Mouse (Mus musculus) layer of hippocampus, postnatal 25 days (tissue): ENCODE data around the gene Armc9. TPM values are rescaled to one million over a fixed set of nuclear protein-coding genes. Genes with fewer than 3 reads are reported as not detected.

ENCODE experiments used
- DNase-seq, 2 experiments: peaks; one replicate each; pipeline ENCODE4 v3.0.0; 2022; ENCODE audit warnings: mixed read lengths in 2 of 2, low spot score in 1 of 2; ENCODE audit errors: extremely low spot score in 1 of 2
- total RNA-seq, 2 experiments: library from RNA; stranded (reverse); gene quantifications; 2 replicates each; pipeline ENCODE4 v1.2.3; 2021

The Armc9 gene
- total RNA-seq, 2 experiments from 2014 or later: 36.6 to 39.5 TPM

DNA sequence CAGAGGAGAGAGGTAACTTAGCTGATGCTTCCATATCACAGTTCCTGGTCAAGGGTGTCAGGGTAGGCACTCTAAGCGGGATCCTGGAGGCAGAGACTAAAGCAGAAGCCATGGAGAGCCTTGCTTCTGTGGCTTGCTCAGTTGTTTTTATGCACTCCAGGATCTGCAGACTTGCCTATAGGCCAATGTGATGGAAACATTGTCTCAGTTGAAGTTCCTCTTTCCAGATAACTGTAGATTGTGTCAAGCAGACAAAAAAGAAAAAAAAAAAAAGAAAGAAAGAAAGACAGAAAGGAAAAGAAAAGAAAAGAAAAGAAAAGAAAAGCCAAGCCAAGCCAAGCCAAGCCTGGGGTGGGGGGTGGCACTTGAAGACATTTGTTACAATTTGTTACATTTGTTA is 60.7 kb downstream of the Armc9 start:
- DNase-seq: no peak

DNA sequence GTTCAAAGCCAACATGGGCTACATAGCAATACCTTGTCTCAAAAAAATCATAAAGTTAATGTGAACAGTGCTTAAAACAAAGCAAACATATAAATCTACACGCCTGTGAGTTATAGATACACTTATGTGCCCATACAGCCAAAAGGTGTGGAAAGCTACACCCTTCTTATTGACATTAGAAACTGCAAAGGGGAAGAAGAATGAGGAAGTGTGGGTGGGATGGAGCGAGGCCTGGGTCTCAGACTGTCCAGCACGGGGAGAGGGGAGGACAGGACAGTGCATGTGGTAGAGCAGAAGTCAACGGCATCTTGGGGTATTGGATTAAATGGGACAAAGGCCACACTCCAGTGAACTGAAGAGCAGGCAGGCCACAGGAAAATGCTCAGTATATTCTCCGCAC is 61.8 kb downstream of the Armc9 start:
- no peak for DNase-seq

DNA sequence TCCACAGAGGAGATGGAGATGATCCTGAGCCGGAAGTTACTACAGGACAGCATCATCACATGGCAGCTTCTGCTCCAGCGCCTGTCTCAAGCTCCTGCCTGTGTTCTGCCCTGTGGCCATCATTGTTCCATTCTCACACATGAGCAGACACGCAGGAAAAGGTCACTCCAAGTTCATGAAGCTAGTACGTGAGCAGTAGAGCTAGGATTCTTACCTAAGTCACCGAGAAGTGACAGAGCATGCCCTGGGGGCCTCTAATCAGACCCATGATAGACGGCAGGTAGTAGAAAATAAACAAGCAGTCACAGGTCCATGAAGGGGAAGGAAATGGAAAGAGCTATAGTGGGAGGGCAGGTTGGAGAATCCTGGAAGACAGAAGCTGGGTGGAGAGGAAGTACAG is 63.4 kb downstream of the Armc9 start:
- no peak for DNase-seq

DNA sequence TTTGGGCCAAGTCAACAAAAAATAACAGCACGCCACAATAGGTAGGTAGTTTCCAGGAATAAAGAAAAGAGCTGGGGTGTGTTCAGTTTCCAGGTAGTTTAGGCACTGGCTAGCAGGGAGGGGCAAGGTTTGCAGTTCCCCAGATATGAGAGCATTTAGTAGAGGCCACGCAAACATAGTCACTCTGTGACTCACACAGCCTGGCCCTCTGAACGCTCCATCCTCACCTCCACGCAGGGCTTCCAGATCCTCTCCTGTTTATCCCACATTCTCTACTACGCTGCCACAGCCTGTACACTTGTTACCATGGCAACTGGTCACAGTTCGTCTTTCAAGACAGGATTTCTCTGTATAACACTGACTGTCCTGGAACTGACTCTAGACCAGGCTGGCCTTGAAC is 70.6 kb downstream of the Armc9 start:
- DNase-seq: no peak

DNA sequence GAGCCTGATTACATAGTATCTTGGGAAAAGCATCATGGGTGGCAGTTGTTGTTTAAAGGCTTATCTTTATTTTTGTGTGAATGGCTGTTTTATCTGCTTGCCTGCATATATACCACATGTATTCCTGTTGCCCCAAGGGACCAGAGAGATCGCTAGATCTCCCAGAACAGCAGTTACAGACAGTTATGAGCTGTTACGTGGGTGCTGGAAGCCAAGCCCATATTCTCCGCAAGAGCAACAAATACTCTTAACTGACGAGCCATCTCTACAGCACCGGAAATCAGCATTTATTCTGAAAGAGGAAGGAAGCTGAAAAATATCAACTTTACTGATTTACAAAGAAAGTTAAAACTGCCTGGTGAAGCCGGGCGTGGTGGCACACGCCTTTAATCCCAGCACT is 74.1 kb downstream of the Armc9 start:
- no peak for DNase-seq

DNA sequence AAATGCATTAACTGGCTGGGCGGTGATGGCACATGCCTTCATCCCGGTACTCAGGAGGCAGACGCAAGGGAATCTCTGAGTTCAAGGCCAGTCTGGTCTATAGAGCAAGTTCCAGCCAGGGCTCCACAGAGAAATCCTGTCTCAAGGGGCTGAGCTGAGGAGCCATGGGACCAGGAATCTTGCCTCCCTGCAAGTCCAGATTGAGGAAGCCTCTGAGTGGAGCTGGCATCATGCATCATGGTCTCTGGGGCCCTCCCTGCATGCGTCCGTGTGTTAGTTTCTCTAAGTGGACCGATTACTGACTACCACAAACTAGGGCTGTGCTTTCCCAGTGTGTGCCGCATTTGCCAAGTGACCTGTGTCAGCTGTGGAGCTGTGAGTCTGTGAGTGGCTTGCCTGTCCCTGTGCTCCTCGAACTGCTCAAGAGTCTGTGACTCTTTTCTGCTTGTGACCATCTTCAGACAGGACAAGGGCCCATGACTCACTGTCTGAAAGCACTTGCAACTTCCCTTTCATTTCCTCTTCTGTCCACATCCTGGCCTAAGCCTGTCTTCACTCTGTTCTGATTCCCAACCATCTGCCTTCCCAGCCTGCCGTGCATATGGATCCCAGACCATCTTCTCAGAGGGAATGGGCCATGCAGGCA is 74.7 kb downstream of the Armc9 start:
- DNase-seq: no peak

DNA sequence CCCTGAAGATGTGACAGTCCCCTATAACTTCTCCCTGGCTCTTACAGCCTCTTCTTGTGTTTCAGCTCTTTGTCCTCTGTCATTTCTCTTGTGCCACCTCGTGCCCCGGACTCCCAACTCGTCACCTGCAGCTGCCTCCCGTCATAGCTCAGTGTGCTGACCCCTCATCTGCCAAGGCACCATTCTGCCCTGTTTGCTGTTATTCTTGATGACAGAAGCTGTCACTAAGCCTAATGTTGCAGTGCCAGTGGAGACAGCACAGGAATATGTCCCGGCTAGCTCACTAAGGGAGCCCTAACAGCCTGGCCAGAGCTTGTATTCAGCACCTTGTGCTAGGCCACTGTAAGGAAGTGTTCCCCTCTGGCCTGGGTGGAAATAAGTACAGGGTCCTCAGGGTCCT is 78.1 kb downstream of the Armc9 start:
- DNase-seq: no peak

DNA sequence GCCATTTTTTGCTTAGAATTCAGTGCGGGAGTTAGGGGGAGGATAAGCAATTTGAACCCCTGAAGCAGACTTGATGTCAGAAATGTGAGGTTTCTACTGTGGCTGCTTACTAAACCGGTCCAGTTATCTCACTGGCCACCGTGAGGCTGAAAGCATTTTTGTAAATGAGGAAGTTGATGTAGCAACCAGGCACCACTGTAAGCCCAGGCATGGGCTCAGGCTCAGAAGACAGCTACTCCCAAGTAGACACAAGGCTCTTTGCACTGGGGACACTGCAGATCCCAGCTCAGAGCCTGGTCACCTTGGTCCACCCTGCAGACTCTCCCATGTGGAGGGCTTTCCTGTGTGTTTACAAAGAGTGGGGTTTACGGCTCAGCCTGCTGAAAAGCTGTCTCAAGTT is 79.2 kb downstream of the Armc9 start:
- DNase-seq: no peak

DNA sequence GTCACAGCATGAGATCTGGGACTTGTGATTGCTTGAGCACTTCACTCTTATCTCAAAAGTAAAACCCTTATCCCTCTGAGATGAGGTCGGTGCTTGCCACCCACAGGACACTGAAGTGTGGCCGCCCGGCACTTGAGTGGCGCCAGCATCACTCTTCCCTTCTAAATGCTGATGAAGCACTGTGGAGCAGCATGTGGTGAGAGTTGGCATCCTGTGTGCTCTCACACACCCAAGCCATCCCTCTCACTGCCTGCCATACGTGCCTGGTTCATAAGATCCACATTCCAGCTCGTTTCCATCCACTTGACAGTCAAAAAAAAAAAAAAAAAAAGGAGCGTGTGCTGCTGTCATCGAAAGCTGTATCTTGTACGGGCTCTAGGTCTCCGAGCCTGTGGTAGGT is 80.5 kb downstream of the Armc9 start:
- no peak for DNase-seq

DNA sequence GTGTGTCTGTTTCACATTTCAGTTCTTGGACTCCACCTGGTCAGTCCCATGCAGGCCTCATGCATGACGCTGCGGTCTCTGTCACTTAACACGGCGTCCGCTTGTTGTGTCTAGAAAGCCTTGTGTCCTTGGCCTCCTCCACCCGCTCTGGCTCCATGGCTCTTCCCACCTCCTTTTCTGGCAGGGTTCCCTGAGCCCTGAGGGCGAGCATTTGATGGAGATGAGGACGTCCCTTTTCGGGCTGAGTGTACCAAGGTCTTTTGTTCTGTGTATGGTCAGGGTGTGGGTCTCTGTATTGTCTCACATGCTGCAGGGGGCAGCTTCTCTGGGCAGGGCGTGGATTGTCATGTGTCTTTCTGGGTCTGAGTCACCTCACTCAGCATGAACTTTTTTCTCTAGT is 81.9 kb downstream of the Armc9 start:
- no peak for DNase-seq

DNA sequence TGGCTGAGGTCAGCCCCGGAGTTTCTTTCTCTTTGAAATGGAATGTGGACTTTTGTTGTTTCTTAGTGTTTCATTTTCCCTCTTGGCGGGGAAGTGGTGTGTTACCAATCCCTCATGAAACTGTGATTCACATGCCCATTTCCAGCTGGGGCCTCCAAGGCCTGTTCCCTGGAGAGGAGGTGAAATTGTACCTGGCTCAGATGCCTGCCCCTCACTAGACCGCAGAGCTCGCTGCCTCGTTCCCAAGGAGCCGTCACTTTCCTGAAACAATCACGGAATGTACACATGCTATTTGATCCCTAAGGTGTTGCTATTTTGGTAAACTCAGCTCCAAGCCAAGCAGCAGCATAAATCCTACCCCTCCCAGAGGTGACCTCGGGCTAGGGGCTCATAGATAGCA is 84.4 kb downstream of the Armc9 start:
- no peak for DNase-seq

DNA sequence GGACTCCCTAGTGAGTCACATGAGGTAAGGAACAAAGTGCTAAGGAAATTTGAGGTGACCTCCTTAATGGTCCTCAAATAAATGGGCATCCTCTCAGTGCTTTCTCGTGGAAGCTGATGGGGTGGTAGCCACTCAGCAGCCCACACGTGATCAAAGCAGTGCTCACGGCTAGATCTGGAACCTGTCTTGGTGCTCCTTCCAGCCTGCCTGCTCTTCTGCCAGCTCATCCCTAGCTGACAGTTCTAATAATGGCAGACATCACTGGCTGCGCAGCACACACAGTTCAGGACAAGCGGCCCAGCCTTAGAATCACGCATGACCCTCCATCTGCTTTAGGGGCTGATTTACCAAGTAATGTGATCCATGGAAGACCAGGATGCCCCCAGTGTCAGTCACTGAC is 85.3 kb downstream of the Armc9 start:
- no peak for DNase-seq

DNA sequence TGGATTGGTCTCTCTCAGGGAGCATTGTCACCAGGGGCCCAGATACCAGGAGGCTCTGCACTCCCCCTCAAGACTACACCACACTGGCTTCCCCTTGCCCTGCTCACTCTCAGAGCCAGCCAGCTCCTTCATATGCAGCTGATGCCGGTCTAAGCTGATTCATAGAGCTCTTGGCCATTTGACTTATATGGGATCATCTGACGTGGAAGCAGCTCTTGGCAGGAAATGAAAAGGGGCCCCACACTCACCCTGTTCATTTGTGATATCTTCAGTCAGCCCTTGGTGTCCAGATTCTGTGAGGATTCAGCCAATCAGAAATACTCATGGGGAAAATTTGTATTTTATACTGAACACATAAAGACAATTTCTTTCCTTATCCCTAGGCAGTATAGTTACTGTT is 86.4 kb downstream of the Armc9 start:
- no peak for DNase-seq

DNA sequence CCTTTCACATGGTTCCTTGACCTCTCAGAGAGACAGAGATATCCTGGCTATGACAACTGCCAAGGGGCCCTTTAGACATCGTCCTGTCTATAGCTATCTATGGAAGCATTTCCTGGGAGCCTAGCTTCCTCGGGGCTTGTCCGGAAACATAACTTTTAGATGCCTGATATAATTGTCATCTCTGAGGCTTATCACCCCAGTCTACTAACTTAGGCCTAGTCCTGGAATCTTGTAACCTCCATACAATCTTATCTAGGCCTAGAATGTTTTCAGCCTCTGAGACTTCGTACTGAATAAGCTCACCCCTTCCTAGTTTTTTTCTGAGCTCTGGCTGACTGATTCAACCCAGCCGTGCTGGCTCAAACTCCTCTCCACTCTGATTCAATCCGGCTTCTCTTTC is 88.9 kb downstream of the Armc9 start:
- no peak for DNase-seq

DNA sequence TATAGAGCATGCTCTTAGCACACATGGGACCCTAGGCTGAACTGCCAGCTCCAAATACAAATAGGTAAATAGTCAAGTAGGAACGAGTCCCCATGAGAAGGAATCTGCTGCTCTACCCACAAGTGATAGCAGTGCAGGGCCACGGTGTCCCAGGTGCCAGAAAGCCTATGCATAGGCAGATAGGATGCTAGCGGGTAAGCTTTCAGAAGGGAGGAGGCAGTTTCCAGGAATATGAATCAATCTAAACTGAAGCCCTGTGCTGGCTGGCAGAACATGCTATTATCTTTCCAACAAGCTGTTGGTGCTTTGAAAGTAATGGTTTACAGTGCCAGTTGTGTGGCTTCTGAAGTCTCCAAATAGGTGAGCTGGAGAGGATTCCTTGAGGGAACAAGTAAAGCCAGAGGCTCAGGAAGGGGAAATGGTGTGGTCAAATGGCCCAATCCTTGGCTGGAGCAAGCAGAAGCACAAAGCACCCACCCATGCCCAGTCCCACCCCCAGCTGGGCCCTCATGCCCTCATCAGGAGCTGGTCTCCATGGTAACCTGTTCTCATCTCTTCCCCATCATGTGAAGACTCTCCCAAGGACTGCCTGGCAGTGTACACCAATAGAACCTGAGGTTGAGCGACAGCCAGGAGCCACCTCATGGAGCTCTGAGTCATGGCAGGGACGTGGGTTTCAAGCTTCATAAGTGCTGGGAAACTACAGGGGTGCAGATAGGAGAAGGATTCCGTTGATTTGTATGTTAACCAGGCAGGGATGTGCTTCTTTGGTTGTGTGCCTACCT is 90.9 kb downstream of the Armc9 start:
- DNase-seq: no peak

DNA sequence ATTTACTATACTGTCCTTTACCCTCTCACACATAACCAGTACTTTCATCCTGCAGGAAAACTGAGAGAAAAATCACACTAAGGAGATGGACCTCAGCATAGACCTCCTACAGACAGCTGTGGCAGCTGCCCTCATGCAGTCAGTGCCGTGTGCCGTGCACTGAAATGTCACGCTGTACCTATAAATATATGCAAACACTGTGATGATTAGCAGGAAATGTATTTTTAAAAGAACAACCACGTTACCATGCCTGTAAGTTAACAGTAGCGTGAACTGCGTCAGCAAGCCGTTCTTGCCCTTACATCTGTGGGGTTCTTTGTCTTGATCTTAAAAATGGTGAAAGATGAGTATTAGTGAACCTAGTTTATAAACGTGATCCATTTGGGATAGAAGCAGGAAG is 98.8 kb downstream of the Armc9 start:
- DNase-seq: no peak

DNA sequence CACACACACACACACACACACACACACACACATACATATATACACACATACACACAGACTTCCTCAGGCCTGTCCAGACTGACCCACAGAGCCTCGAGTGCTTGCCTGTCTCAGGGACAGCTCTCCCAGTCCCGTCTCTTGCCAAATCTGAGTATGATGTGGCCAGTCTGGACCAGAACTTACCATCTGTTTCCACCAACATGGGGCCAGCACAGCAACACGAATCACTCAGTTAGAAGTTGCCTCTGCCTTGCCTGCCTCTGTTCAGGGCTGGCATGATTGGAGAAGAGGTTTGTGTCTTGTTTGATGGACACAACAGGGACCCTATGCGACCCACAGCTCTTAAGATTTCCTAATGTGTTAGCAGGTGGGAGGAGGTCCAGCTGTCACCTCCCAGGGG is 101.7 kb downstream of the Armc9 start:
- DNase-seq: no peak

DNA sequence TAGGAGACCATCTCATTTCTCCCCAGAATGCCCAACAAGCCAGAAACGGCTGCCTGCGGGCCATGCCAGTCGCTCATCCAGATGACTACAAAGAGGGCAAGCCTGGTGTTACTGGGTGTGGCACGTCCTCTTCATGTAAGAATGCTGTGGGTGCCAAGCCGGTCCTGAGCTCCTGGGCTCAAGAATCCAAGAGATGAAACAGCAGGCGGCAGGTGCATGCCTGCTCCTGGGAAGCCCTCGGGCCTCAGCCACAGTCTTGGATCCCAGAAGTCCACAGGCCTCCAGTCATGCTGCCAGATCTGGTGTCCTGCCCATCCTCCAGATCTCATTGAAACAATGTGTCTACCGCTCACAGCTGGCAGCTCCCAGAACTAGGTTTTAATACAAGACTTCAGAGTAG is 102.6 kb downstream of the Armc9 start:
- DNase-seq: no peak

DNA sequence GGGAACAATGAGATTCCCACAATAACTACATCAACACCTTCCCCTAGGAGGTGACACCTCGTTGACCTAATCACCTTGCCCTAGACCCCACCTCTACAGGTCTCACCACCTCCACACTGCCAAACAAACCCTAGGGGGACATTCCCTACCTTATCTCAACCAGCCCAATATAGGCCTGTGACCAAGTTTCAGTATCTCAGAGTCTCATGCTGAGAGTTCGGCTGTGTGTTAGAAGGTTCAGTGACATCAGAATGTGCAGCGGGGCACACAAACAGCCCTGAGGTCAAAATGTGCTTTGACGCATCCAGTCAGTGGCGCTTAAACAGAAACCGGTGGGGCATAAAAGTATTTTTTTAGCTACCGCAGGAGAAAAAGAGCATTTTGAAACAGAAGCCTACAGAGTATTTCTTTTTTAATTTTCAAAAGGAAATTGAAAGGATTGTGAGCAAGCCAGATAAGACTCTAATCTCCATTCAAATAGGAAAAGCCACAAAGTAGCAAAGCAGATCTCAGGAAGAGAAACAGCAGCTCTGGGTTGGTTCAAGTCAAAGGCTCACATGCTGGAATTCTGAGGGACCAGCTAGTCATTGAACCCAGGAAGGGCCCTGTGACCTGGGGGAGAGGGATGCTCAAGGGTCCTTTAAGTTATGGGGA is 103.7 kb downstream of the Armc9 start:
- DNase-seq: no peak

DNA sequence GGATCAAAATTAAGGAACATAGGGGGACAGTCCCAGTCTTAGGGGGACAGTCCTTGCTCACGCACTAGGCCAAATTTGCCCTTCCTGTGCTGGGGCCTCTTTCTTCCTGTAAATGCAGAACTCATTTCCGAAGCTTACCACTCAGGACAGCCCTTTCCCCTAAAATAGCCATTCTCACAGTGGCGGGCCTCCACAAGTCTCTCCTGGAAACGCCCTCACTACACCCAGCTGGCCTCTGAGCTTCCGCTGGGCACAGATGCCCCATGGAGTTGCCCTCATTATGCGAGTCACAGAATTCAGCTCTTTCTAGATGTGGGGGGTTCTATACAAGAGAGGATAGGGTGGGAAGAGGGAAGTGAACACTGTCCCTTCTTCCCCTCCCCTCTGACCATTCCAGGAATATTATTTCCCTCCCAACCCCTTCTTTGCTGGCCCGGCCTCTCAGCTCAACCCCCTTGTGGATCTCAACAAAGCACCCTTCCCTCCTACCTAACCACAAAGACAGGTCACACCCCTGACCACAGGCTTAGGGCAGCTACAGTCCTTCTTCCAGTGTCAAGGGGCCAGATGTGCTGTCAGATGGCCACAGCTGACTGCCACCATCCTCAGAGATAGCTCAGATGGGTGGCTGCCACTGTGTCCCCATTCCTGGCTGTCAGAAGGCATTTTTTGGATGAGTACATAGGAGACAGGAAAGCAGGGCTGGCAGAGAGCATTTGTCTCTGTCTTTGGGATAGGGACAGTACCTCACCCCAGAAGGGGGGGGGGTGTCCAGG is 109.2 kb downstream of the Armc9 start:
- DNase-seq: no peak

DNA sequence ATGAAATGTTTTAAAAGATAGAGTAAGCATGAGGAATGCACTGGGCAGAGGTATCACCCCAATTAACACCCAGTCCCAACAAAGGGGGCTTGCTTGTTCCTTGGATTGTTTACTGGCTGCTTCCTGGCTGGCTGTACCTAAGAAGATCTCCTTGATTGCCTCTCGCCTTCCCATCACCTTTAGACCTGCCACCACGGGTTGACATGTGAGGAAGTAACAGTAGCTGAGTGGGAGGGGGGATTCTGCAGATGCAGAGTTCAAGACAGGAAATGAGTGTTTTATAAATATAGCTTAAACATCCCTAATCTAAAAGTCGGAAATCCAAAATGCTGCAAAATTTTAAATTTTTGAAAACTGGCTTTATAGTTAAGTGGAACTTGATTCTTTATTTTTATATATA is 110.5 kb downstream of the Armc9 start:
- DNase-seq: no peak
